Mouse (Mus musculus) embryonic fibroblast, embryonic 13.5 days (primary cell): ENCODE measurements at regions not wholly inside any gene's neighbourhood (a gene's known extent, or its start where the extent isn't known, plus 50 kb on each side); places are given as distances from the start of the nearest gene placed in this dataset.

Experiments
- H3K27ac ChIP-seq: 2 replicates; pipeline ENCODE4 v1.5.1; 2012; ENCODE audit warnings: low read length, control low read depth, inconsistent platforms; ENCODE audit not compliant: insufficient read depth
- H3K4me1 ChIP-seq: 2 replicates; pipeline ENCODE4 v1.6.1; 2011; ENCODE audit warnings: low read length; ENCODE audit not compliant: control insufficient read depth, insufficient read depth
- H3K4me3 ChIP-seq: 2 replicates; pipeline ENCODE4 v1.5.1; 2011; ENCODE audit warnings: mild to moderate bottlenecking, control low read depth, low read length; ENCODE audit not compliant: insufficient read depth
- CTCF ChIP-seq: IDR thresholded peaks from 2 replicates; pipeline ENCODE4 v1.5.1; 2011; ENCODE audit warnings: mild to moderate bottlenecking, control low read depth, low read length, moderate library complexity, borderline replicate concordance; ENCODE audit not compliant: insufficient read depth
- POLR2A ChIP-seq: IDR thresholded peaks from 2 replicates; pipeline ENCODE4 v1.6.1; 2011; ENCODE audit warnings: low read depth, mild to moderate bottlenecking, control low read depth, low read length, moderate library complexity

DNA sequence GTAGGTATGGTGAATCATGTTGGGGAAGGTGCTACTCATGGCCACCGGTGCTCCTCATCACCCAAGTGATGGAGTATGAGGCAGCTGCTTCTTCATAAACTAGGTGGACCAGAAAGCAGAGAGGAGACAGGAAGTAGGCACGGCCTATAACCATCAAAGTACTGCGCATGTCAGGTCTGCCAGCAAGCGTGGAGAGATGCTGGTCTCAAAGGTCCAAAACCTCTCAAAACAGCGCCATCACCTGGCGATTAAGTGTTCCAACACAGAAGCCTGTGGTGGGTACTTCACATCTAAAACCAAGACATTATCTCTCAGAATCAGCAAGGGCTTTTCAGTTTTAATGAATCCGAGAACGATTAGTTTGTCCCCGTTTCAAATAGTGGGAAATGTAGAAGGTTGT, 103.1 kb upstream of the Tmpo start:
- TF ChIP-seq CTCF (no peak), POLR2A (no peak)
- H3K4me1 ChIP-seq = no peaks in the 10 kb centered on the region
- H3K27ac ChIP-seq = no peak overlapping the region
- H3K4me3 ChIP-seq = no peak overlapping the region

DNA sequence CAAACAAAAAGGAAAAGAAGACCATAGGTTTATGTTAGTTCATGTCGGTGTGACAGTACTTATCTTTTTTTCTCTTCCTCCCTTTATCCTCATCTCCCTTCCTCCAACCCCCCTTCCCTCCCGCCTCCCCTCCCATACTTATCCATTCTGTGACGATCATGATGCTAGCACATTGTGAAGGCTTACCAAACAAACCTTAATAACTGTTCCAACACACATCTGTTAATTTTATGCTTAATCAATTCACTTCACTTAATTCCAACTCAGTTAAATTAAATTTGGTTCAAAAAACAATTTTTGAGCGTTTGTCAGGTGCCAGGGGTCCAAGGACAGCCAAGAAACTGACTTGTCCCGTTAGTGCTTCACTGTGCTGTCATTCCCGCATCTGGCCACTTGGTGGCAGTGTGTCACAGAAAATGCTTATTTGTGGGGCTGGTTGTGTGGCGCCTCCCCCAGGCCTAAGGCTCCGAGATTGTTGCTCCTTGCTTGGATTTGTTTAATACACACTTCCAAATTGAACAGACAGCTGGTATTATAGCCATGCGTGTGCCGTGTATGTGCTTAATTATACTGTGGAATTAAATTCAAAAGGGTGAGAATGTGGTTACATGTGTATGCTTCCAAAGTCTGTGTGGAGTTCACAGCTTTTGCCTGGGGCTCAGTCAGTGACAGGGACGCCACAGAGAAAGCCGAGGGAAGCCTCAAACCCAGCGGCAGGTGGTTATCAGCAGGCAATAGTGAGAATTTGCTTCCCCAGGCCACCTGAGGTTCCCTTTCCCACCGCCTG, 90.0 kb upstream of the Tmpo start:
- no peak overlapping the region for H3K4me3 ChIP-seq

GRCm38 (mm10) chr10:91270268-91270954, 89.3 kb upstream of the Tmpo start:
- no peak overlapping the region for H3K27ac ChIP-seq
- no peak for TF ChIP-seq POLR2A
- peak; percentile 45; the same call in 1 of the 2 replicates for TF ChIP-seq CTCF
- no peaks in the 10 kb centered on the region for H3K4me1 ChIP-seq
- H3K4me3 ChIP-seq = no peak overlapping the region

More for the DNA sequence above, 90.0 kb upstream of the Tmpo start:
- Histone ChIP-seq H3K27ac (no peak overlapping the region), H3K4me1 (no peaks in the 10 kb centered on the region)
- TF ChIP-seq CTCF (peak; percentile 96), POLR2A (no peak)

GRCm38 (mm10) chr10:91267886-91268285, 86.8 kb upstream of the Tmpo start:
- H3K27ac ChIP-seq = no peak overlapping the region
- no peak for TF ChIP-seq POLR2A
- TF ChIP-seq CTCF = no peak
- no peak overlapping the region for H3K4me3 ChIP-seq
- no peaks in the 10 kb centered on the region for H3K4me1 ChIP-seq

DNA sequence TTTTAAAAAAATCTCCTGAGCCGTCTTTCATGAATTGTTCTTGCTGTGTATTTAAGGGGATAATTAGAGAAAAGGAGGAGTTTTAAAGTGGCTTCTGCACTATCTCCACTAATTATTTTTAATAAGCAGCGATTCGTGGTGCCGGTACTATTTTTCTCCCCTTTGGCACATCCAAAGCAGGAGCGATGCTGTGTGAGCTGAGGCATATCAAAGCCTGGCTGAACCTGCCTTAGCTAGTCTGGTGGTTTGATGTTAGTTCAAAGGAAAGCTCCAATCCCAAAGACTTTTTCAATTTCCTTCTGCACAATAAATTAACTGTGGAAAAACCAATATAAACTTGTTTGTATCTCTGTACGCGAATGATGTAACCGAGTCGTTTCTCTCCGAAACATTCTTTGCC, 79.3 kb upstream of the Tmpo start:
- Histone ChIP-seq H3K4me1 (no peaks in the 10 kb centered on the region), H3K4me3 (no peak overlapping the region), H3K27ac (no peak overlapping the region)
- TF ChIP-seq POLR2A (no peak), CTCF (no peak)

DNA sequence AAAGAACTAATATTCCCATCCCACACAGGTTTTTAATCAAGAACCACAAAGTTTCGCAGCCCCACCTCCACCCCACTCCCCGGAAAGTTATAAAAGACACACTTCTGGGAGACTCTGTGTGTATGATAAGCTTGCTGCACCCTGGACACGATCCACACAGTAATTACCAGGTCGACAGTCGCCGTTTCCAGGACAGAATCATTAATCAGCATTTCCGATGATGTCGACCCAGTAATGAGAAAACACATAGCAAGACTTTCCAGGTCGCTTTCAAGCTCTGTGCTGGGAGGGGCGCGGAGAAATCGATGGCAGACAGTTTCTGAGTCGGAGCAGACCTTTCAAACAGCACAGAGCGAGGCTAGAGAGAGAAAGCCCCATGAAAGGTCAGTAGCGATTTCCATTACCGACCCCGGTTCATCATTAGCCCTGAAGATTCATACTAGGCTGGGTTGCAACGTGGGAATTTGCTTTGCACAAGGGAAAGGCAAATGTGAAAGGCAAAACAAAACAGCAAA, 68.6 kb upstream of the Tmpo start:
- H3K4me3 ChIP-seq = 0 out of 2 replicates have a peak overlapping the region, but pooled peaks have one; percentile 11
- no peak for TF ChIP-seq POLR2A
- TF ChIP-seq CTCF = no peak
- no peak overlapping the region for H3K27ac ChIP-seq
- H3K4me1 ChIP-seq = peaks cover 4% of the 10 kb centered on the region; the same call in 1 of the 2 replicates

- H3K27ac ChIP-seq = peak overlapping the region; percentile 15; the same call in 1 of the 2 replicates
- no peak overlapping the region for H3K4me3 ChIP-seq
- TF ChIP-seq POLR2A (no peak), CTCF (no peak)
- peaks cover 21% of the 10 kb centered on the region for H3K4me1 ChIP-seq
Measured at GRCm38 (mm10) chr10:91244297-91244696, 63.2 kb upstream of the Tmpo start.

- TF ChIP-seq CTCF = no peak
- no peak for TF ChIP-seq POLR2A
- no peak overlapping the region for H3K4me3 ChIP-seq
- H3K4me1 ChIP-seq = peaks cover 21% of the 10 kb centered on the region
- H3K27ac ChIP-seq = peak overlapping the region; percentile 44
Measured at GRCm38 (mm10) chr10:91242491-91243046, 61.5 kb upstream of the Tmpo start.

- TF ChIP-seq CTCF (no peak), POLR2A (no peak)
- peak overlapping the region; percentile 65 for H3K27ac ChIP-seq
- no peak overlapping the region for H3K4me3 ChIP-seq
- H3K4me1 ChIP-seq = peaks cover 24% of the 10 kb centered on the region
Measured at GRCm38 (mm10) chr10:91241611-91242005, 60.5 kb upstream of the Tmpo start.
